Mouse (Mus musculus): ENCODE measurements around the gene Mvd. TPM values are rescaled to one million over a fixed set of nuclear protein-coding genes. Genes with fewer than 3 reads are reported as not detected.

Gene Mvd
- polyA plus RNA-seq, 1 experiment from 2014 or later: 41.7 TPM

- H3K9me3 ChIP-seq: no peaks in the 10 kb centered on the region
- no peak overlapping the region for H3K27ac ChIP-seq
- no peak overlapping the region for H3K4me3 ChIP-seq
- H3K27me3 ChIP-seq (ENCODE audit: insufficient read depth, poor library complexity, severe bottlenecking): no peaks in the 10 kb centered on the region
- peaks cover 45% of the 10 kb centered on the region for H3K36me3 ChIP-seq
- 81% methylated on average over 3 of the region's 3 CpGs for WGBS
- DNase-seq (ENCODE audit: low spot score): no peak
- H3K4me1 ChIP-seq: peaks cover 40% of the 10 kb centered on the region
These were observed 12.6 kb downstream of the Mvd start for GRCm38 (mm10) chr8:122430646-122431045.

- peaks cover 44% of the 10 kb centered on the region for H3K36me3 ChIP-seq
- peaks cover 40% of the 10 kb centered on the region for H3K4me1 ChIP-seq
- WGBS: 78% methylated on average over 10 of the region's 10 CpGs
- H3K4me3 ChIP-seq: no peak overlapping the region
- H3K9me3 ChIP-seq: no peaks in the 10 kb centered on the region
- H3K27ac ChIP-seq: no peak overlapping the region
- DNase-seq (ENCODE audit: low spot score): no peak
- H3K27me3 ChIP-seq (ENCODE audit: insufficient read depth, poor library complexity, severe bottlenecking): no peaks in the 10 kb centered on the region
These were observed 13.1 kb downstream of the Mvd start for GRCm38 (mm10) chr8:122430058-122430636.

- DNase-seq (ENCODE audit: low spot score): no peak
- Histone ChIP-seq H3K4me1 (peaks cover 46% of the 10 kb centered on the region), H3K9me3 (no peaks in the 10 kb centered on the region), H3K27me3 (ENCODE audit: insufficient read depth, poor library complexity, severe bottlenecking) (no peaks in the 10 kb centered on the region), H3K27ac (no peak overlapping the region), H3K36me3 (peaks cover 39% of the 10 kb centered on the region), H3K4me3 (no peak overlapping the region)
- WGBS: 86% methylated on average over 9 of the region's 9 CpGs
These were observed 15.1 kb downstream of the Mvd start for GRCm38 (mm10) chr8:122428163-122428562.

DNA sequence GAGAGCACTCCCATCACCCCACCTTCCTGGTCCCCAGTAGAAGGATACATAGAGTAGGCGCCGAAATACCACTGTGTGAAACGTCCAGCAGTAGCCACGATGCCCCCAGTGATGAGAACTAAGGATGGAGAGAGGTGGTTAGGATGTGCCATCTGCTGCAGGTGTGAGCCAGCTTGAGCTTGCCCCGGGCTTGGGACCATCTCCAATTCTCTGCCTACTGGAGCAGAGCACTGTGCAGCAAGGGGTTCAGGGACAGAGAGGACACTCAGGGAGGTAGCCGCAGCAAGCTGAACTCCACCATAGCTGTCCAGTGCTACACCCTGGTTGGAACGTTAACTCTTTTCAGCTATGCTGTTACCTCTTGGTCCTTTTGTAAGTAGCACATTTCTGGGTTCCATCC is 15.6 kb downstream of the Mvd start:
- no peaks in the 10 kb centered on the region for H3K9me3 ChIP-seq
- DNase-seq (ENCODE audit: low spot score): no peak
- H3K36me3 ChIP-seq: peaks cover 41% of the 10 kb centered on the region
- H3K27me3 ChIP-seq (ENCODE audit: insufficient read depth, poor library complexity, severe bottlenecking): no peaks in the 10 kb centered on the region
- H3K4me1 ChIP-seq: peaks cover 41% of the 10 kb centered on the region
- no peak overlapping the region for H3K27ac ChIP-seq
- no peak overlapping the region for H3K4me3 ChIP-seq
- 84% methylated on average over 7 of the region's 7 CpGs for WGBS

DNA sequence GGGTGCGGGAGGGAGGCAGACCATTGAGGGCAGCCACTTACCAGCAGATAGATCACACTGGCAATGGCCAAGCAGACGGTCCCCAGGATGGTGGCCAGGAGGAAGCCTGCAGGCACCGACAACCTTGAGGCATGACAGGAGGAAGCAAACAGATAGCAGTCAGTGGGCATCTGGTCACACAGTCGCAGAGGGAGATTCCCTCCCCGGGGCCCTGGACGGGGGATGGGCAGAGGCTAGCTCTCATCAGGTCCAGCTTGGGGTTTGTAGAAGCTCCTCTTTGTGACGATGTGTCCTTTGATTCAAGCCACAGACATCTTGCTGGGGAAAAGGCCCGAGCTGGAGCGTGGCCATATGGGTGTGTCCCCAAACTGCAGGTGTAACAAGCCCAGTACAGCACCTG is 17.1 kb downstream of the Mvd start:
- WGBS: 61% methylated on average over 9 of the region's 9 CpGs
- peaks cover 26% of the 10 kb centered on the region for H3K4me1 ChIP-seq

DNA sequence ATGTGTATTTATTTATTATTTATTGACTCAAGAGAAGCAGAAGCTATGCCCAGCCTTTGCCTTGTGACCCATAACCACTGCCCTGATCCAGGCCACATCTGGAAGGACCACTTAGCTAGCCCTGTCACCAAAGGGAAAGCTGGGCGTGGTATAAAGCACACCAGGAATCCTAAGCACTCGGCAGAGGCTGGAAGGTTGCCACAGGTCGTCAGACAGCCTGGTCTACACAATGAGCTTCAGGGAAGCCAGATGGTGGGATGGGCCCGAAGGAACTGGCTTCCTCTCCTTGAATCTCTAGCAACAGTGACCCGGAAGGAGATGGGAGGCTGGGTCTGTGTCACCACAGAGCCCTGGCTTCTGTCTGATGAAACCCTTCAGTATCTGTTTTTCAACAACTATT is 19.6 kb downstream of the Mvd start:
- Histone ChIP-seq H3K36me3 (peaks cover 43% of the 10 kb centered on the region), H3K4me1 (peaks cover 26% of the 10 kb centered on the region; the same call in 1 of the 2 replicates), H3K27me3 (ENCODE audit: insufficient read depth, poor library complexity, severe bottlenecking) (no peaks in the 10 kb centered on the region), H3K4me3 (no peak overlapping the region), H3K27ac (no peak overlapping the region), H3K9me3 (no peaks in the 10 kb centered on the region)
- DNase-seq (ENCODE audit: low spot score): no peak
- WGBS: 44% methylated on average over 5 of the region's 5 CpGs

More for the DNA sequence above, 17.1 kb downstream of the Mvd start:
- Histone ChIP-seq H3K4me3 (no peak overlapping the region), H3K36me3 (peaks cover 41% of the 10 kb centered on the region), H3K27ac (no peak overlapping the region), H3K9me3 (no peaks in the 10 kb centered on the region), H3K27me3 (ENCODE audit: insufficient read depth, poor library complexity, severe bottlenecking) (no peaks in the 10 kb centered on the region)
- DNase-seq (ENCODE audit: low spot score): no peak

- H3K9me3 ChIP-seq: no peaks in the 10 kb centered on the region
- 84% methylated on average over 24 of the region's 24 CpGs for WGBS
- no peak for DNase-seq (ENCODE audit: low spot score)
- peaks cover 48% of the 10 kb centered on the region for H3K36me3 ChIP-seq
- H3K27me3 ChIP-seq (ENCODE audit: insufficient read depth, poor library complexity, severe bottlenecking): no peaks in the 10 kb centered on the region
- H3K4me1 ChIP-seq: peaks cover 24% of the 10 kb centered on the region; the same call in 1 of the 2 replicates
- H3K4me3 ChIP-seq: no peak overlapping the region
- no peak overlapping the region for H3K27ac ChIP-seq
These were observed 20.0 kb downstream of the Mvd start for GRCm38 (mm10) chr8:122423217-122423616.

GRCm38 (mm10) chr8:122421376-122422070 is 21.7 kb downstream of the Mvd start, which contains the start of gene Il17c:
Gene Il17c (plus strand): TSS chr8:122422020.
- H3K4me3 ChIP-seq: no peak within 1 kb of the TSS
- no peak within 1 kb of the TSS for H3K27ac ChIP-seq
- peaks cover 51% of the 10 kb centered on the region for H3K36me3 ChIP-seq
- peaks cover 18% of the 10 kb centered on the region; the same call in 1 of the 2 replicates for H3K4me1 ChIP-seq
- H3K27me3 ChIP-seq (ENCODE audit: insufficient read depth, poor library complexity, severe bottlenecking): no peaks in the 10 kb centered on the region
- H3K9me3 ChIP-seq: no peaks in the 10 kb centered on the region
- DNase-seq (ENCODE audit: low spot score): no peak
- WGBS: 79% methylated on average over 14 of the region's 14 CpGs

DNA sequence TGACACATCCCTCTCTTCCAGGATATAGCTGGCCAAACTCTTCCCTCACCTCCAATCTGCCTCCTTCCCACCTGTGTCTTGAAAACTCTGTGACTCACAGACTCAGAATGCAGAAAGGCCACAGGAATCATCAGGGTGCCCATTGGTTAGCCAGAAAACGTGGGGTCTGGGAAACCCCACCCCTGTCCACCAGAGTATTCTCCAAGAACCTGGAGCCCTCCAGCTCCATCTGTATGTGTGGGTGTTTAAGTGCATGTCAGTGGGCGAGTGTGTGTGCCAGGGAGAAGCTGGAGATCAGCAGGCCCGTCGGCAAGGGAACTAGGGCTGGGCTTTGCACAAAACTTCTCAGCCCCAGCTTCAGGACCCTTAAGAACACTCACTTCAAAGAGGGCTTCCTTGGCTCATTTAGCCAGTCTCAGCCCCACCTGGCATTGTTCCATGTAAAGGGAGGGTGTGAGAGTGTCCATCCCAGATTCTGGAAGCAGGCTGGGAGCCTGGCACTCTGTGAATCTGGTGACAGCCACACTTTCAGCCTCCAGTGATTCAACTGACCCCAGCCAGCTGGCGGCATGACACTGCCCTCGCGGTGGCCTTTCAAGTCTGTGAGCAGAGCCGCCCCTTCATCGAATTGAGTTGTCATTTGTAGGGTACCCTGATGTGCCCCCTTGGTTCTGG is 23.2 kb downstream of the Mvd start:
- no peaks in the 10 kb centered on the region for H3K27me3 ChIP-seq (ENCODE audit: insufficient read depth, poor library complexity, severe bottlenecking)
- H3K27ac ChIP-seq: no peak overlapping the region
- H3K36me3 ChIP-seq: peaks cover 57% of the 10 kb centered on the region
- H3K4me1 ChIP-seq: peaks cover 15% of the 10 kb centered on the region; the same call in 1 of the 2 replicates
- H3K9me3 ChIP-seq: no peaks in the 10 kb centered on the region
- H3K4me3 ChIP-seq: no peak overlapping the region
- WGBS: 68% methylated on average over 9 of the region's 9 CpGs
- no peak for DNase-seq (ENCODE audit: low spot score)

GRCm38 (mm10) chr8:122415554-122415953 is 27.7 kb downstream of the Mvd start:
- Histone ChIP-seq H3K27me3 (ENCODE audit: insufficient read depth, poor library complexity, severe bottlenecking) (no peaks in the 10 kb centered on the region), H3K4me3 (no peak overlapping the region), H3K4me1 (peaks cover 7% of the 10 kb centered on the region; the same call in 1 of the 2 replicates), H3K9me3 (no peaks in the 10 kb centered on the region), H3K36me3 (peaks cover 89% of the 10 kb centered on the region), H3K27ac (no peak overlapping the region)
- no peak for DNase-seq (ENCODE audit: low spot score)
- 88% methylated on average over 6 of the region's 6 CpGs for WGBS

- Histone ChIP-seq H3K9me3 (no peaks in the 10 kb centered on the region), H3K27ac (no peak overlapping the region), H3K27me3 (ENCODE audit: insufficient read depth, poor library complexity, severe bottlenecking) (no peaks in the 10 kb centered on the region), H3K4me3 (no peak overlapping the region), H3K36me3 (peaks cover 99% of the 10 kb centered on the region), H3K4me1 (no peaks in the 10 kb centered on the region)
- no peak for DNase-seq (ENCODE audit: low spot score)
- WGBS: 86% methylated on average over 9 of the region's 9 CpGs
These were observed 28.9 kb downstream of the Mvd start for GRCm38 (mm10) chr8:122414311-122414710.

DNA sequence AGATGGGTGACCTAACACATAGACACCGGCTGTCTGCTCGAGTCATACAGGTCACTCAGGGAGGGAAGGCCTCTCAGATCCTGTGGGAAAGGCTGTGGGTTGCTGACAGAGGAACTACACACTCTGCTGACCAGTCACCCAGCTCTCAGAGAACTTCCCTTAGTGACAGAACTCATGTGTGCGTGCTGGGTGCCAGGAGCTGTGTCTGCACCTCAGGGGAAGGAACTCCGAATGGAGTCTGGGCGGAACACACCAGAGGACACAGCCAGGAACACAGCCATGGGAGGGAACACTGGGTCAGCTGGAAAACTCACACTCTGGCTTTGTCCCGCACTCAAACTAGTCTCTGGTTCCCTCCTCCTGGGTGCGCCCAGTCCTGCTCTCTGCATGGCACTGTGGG is 35.5 kb downstream of the Mvd start:
- H3K4me3 ChIP-seq: no peak overlapping the region
- DNase-seq (ENCODE audit: low spot score): no peak
- peaks cover 99% of the 10 kb centered on the region for H3K36me3 ChIP-seq
- no peaks in the 10 kb centered on the region for H3K9me3 ChIP-seq
- no peaks in the 10 kb centered on the region for H3K27me3 ChIP-seq (ENCODE audit: insufficient read depth, poor library complexity, severe bottlenecking)
- H3K4me1 ChIP-seq: peaks cover 14% of the 10 kb centered on the region; the same call in 1 of the 2 replicates
- no peak overlapping the region for H3K27ac ChIP-seq
- WGBS: 94% methylated on average over 7 of the region's 7 CpGs

Measured in heart, embryonic 10.5 days (tissue).